Mouse (Mus musculus): ENCODE results near the gene Scn4a.

DNA sequence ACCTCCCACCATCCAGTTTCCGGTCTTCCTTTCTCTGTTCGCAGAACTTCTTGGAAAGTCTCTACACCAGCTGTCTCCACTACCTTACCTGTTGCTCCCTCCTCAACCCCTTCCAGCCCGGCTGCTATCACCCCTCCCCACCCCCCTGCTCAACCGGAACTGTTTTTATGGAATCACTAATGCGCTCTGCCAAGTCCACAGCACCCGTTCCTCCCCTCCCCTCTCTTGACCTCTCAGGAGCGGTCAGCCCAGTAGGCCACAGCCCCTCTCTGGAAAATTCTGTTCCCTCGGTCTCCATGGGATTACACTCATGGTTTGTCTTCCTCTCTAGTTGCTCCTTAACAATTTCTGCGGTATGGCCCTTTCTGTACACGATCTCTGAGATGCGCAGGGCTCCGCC, at the start of gene Scn4a:
- no peak for TF ChIP-seq CTCF (IDR thresholded peaks at IDR 0.05; ENCODE audit: control insufficient read depth, insufficient read depth, insufficient replicate concordance, low read depth, low read length)
- no peak for TF ChIP-seq POLR2A (IDR thresholded peaks at IDR 0.05; ENCODE audit: control insufficient read depth, low read depth, low read length)
